Mouse (Mus musculus): ENCODE data around the gene Crabp2. TPM values are rescaled to one million over a fixed set of nuclear protein-coding genes. Genes with fewer than 3 reads are reported as not detected.

Gene Crabp2
- polyA plus RNA-seq, 1 experiment = 0.88 TPM

DNA sequence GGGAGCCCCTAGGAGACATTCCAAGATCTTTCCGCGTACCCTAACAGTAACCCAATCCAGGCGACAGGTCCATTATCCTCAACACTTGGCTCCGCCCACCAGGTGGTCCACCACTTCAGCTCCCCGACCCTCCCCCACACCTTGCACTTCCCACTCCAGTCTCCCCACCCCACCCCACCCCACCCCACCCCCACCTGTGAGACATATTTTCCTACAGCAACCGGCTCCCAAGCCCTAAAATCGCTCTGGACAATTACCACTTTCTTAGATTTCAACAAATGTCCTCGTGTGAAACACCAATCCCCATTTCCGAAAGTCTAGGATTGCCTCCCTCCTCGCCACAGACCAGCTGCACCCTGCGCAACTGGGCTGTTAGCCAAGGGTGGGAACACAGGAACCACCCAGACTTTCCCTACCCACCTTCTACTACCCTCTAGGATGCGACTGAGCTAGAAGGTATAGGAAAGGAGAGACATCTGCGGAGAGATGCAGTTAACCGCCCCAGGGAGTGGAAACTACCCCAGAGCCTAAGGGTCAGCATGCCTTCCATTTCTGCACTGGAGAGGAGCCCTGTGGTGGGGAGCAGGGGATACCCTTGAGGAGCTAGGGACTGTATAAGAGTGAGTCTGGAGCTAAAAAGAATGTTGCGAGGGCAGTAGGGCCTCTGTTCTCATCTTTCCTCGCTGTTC is 944 bp downstream of the Crabp2 start:
- WGBS = 39% methylated on average over 16 of the region's 16 CpGs
- no peak overlapping the region for H3K27ac ChIP-seq (ENCODE audit: insufficient read depth, low read depth, low read length)
- TF ChIP-seq POLR2A (IDR thresholded peaks at IDR 0.05; ENCODE audit: low read depth, low read length) (no peak), CTCF (conservative IDR thresholded peaks at IDR 0.05; ENCODE audit: insufficient read depth, insufficient read length, low read depth, low read length) (no peak)
- no peaks in the 10 kb centered on the region for H3K4me1 ChIP-seq (ENCODE audit: control insufficient read depth, insufficient read depth, low read length)
- no peaks in the 10 kb centered on the region for H3K36me3 ChIP-seq (ENCODE audit: control insufficient read depth, insufficient read depth, low read length)
- DNase-seq = no peak
- H3K27me3 ChIP-seq (replicated peaks; ENCODE audit: control insufficient read depth, insufficient read depth, low read length) = peaks cover 2% of the 10 kb centered on the region; the same call in 1 of the 2 replicates
- H3K4me3 ChIP-seq (ENCODE audit: insufficient read depth, low read depth, low read length) = no peak overlapping the region

DNA sequence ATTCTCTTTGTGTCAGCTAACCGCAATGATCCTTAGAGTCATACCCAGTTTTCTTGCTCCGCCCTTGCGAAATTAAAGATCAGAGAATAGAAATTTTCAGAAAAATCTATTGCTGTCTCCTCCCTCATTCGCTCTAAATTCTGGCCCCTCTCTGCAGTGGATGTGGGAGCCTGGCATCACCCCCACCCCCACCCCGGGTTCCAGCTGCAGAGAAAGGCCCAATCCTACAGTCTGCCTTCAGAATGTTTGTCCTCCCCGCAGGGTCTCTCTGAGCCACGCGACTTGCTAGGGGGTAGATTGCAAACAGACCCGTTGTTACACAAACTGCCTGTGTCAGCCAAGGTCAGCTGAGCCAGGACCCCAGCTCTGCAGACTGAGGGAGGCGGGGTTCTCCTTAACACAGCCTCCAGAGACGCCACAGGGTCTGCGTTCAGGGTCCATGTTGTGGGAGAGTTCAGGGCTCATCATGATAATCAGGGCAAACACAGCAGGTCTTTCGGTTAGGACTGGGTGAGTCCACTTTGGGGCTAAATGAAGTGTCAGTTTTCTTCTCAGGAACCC is 1.6 kb downstream of the Crabp2 start:
- Histone ChIP-seq H3K27ac (ENCODE audit: insufficient read depth, low read depth, low read length) (no peak overlapping the region), H3K4me3 (ENCODE audit: insufficient read depth, low read depth, low read length) (no peak overlapping the region), H3K36me3 (ENCODE audit: control insufficient read depth, insufficient read depth, low read length) (no peaks in the 10 kb centered on the region), H3K27me3 (replicated peaks; ENCODE audit: control insufficient read depth, insufficient read depth, low read length) (peaks cover 2% of the 10 kb centered on the region; the same call in 1 of the 2 replicates), H3K4me1 (ENCODE audit: control insufficient read depth, insufficient read depth, low read length) (no peaks in the 10 kb centered on the region)
- 46% methylated on average over 13 of the region's 13 CpGs for WGBS
- no peak for DNase-seq
- TF ChIP-seq CTCF (conservative IDR thresholded peaks at IDR 0.05; ENCODE audit: insufficient read depth, insufficient read length, low read depth, low read length) (no peak), POLR2A (IDR thresholded peaks at IDR 0.05; ENCODE audit: low read depth, low read length) (no peak)

DNA sequence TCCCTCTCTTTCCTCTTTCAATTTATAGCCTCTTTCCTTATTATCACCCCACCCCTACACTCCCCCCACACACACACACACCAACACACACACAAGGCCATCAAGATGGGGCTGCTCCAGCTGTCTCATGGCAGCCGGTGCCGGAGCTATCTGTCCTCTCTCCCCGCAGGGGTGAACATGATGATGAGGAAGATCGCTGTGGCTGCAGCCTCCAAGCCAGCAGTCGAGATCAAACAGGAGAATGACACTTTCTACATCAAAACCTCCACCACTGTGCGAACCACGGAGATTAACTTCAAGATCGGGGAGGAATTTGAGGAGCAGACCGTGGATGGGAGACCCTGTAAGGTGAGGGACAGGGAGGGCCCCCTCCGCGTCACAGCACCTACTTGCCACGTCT is 3.5 kb downstream of the Crabp2 start:
- TF ChIP-seq POLR2A (IDR thresholded peaks at IDR 0.05; ENCODE audit: low read depth, low read length) = no peak
- TF ChIP-seq CTCF (conservative IDR thresholded peaks at IDR 0.05; ENCODE audit: insufficient read depth, insufficient read length, low read depth, low read length) = no peak
- no peak overlapping the region for H3K27ac ChIP-seq (ENCODE audit: insufficient read depth, low read depth, low read length)
- no peak for DNase-seq
- H3K4me1 ChIP-seq (ENCODE audit: control insufficient read depth, insufficient read depth, low read length) = no peaks in the 10 kb centered on the region
- H3K27me3 ChIP-seq (replicated peaks; ENCODE audit: control insufficient read depth, insufficient read depth, low read length) = peaks cover 2% of the 10 kb centered on the region; the same call in 1 of the 2 replicates
- 42% methylated on average over 12 of the region's 12 CpGs for WGBS
- no peaks in the 10 kb centered on the region for H3K36me3 ChIP-seq (ENCODE audit: control insufficient read depth, insufficient read depth, low read length)
- H3K4me3 ChIP-seq (ENCODE audit: insufficient read depth, low read depth, low read length) = 0 out of 2 replicates have a peak overlapping the region, but pooled peaks have one; percentile 15

DNA sequence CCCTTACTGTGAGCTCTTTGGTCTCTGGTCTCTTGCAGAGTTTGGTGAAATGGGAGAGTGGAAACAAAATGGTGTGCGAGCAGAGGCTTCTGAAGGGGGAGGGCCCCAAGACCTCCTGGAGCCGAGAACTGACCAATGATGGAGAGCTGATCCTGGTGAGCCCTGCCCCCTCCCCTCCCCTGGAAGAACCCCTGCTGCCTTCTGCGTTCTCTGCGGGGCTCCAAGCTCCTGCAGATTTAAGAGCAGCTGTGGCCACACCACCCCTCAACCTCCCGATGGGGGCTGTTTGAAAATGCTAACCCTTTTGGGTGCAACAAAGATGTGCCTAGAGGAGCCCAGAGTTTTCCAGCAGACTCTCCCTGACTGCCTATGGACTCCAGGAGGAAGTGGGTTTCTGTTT is 4.0 kb downstream of the Crabp2 start:
- no peak for DNase-seq
- Histone ChIP-seq H3K4me3 (ENCODE audit: insufficient read depth, low read depth, low read length) (0 out of 2 replicates have a peak overlapping the region, but pooled peaks have one; percentile 15), H3K36me3 (ENCODE audit: control insufficient read depth, insufficient read depth, low read length) (no peaks in the 10 kb centered on the region), H3K27me3 (replicated peaks; ENCODE audit: control insufficient read depth, insufficient read depth, low read length) (peaks cover 2% of the 10 kb centered on the region; the same call in 1 of the 2 replicates), H3K27ac (ENCODE audit: insufficient read depth, low read depth, low read length) (no peak overlapping the region), H3K4me1 (ENCODE audit: control insufficient read depth, insufficient read depth, low read length) (no peaks in the 10 kb centered on the region)
- 18% methylated on average over 5 of the region's 5 CpGs for WGBS
- no peak for TF ChIP-seq CTCF (conservative IDR thresholded peaks at IDR 0.05; ENCODE audit: insufficient read depth, insufficient read length, low read depth, low read length)
- TF ChIP-seq POLR2A (IDR thresholded peaks at IDR 0.05; ENCODE audit: low read depth, low read length) = no peak

DNA sequence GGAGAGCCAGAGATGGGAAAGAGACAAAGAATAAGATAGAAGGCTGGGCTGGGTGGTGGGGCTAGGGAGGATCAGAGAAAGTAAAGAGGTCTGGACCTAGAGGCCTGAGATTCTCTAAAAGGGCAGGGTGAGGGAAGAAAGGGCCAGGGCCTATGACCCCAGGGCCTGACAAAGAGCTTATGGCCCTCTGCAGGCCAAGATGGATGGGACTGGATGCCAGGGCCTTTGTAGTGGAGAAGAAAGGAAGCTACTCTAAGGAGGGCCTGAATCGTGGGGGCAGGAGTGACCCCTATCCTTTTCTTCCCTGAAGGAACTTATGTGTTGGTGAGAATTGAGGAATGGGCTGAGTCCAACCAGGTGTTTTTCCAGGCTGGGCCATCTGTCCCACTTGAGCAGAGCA is 9.6 kb downstream of the Crabp2 start:
- no peak overlapping the region for H3K27ac ChIP-seq (ENCODE audit: insufficient read depth, low read depth, low read length)
- no peak for DNase-seq
- H3K36me3 ChIP-seq (ENCODE audit: control insufficient read depth, insufficient read depth, low read length) = no peaks in the 10 kb centered on the region
- no peaks in the 10 kb centered on the region for H3K4me1 ChIP-seq (ENCODE audit: control insufficient read depth, insufficient read depth, low read length)
- 44% methylated on average over 1 of the region's 1 CpGs for WGBS
- no peaks in the 10 kb centered on the region for H3K27me3 ChIP-seq (replicated peaks; ENCODE audit: control insufficient read depth, insufficient read depth, low read length)
- H3K4me3 ChIP-seq (ENCODE audit: insufficient read depth, low read depth, low read length) = no peak overlapping the region
- TF ChIP-seq CTCF (conservative IDR thresholded peaks at IDR 0.05; ENCODE audit: insufficient read depth, insufficient read length, low read depth, low read length) (no peak), POLR2A (IDR thresholded peaks at IDR 0.05; ENCODE audit: low read depth, low read length) (no peak)

DNA sequence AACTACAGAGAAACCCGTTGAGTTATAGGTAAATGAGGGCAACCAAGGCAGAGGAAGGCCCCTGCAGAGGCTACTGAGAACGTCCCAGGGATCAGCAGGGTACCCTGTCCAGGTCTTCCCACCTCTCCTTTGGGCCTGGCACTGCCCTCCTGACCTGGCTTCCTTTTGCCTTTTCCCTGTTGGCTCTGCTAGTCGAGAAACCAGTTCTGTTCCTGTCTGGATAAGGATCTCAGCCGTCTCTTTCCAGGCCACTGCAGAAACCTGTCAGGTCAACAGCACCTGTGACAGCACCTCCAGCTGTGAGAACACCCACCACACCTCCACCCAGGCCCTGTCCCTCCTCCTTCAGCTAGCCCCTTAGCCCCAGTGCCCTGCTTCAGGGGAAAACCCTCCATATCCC is 10.0 kb downstream of the Crabp2 start:
- Histone ChIP-seq H3K27me3 (replicated peaks; ENCODE audit: control insufficient read depth, insufficient read depth, low read length) (no peaks in the 10 kb centered on the region), H3K27ac (ENCODE audit: insufficient read depth, low read depth, low read length) (no peak overlapping the region), H3K36me3 (ENCODE audit: control insufficient read depth, insufficient read depth, low read length) (no peaks in the 10 kb centered on the region), H3K4me1 (ENCODE audit: control insufficient read depth, insufficient read depth, low read length) (no peaks in the 10 kb centered on the region), H3K4me3 (ENCODE audit: insufficient read depth, low read depth, low read length) (no peak overlapping the region)
- peak; percentile 30 for DNase-seq
- 57% methylated on average over 4 of the region's 4 CpGs for WGBS
- no peak for TF ChIP-seq CTCF (conservative IDR thresholded peaks at IDR 0.05; ENCODE audit: insufficient read depth, insufficient read length, low read depth, low read length)
- TF ChIP-seq POLR2A (IDR thresholded peaks at IDR 0.05; ENCODE audit: low read depth, low read length) = no peak

DNA sequence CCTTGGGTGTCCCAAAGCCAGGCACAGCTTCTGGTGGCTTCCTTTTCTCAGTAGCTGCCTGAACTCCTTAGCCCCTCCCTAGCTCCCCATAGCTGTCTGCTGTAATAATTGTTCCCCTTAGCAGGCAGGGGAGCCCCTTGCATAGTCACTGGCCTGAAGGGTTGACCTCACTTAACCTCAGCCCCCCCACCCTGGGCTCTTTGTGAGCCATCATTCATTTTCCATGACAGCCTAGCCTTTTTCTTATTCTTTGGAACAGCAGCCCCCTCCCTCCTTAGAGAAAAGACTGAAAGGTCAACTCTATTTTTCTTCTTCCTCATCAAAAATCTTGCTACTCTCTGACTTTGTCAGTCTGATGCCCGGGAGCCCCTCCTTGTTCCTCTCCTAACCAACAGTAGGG is 10.5 kb downstream of the Crabp2 start:
- no peak overlapping the region for H3K27ac ChIP-seq (ENCODE audit: insufficient read depth, low read depth, low read length)
- WGBS = 69% methylated on average over 1 of the region's 1 CpGs

More for the DNA sequence above, 10.5 kb downstream of the Crabp2 start:
- no peaks in the 10 kb centered on the region for H3K36me3 ChIP-seq (ENCODE audit: control insufficient read depth, insufficient read depth, low read length)
- no peaks in the 10 kb centered on the region for H3K27me3 ChIP-seq (replicated peaks; ENCODE audit: control insufficient read depth, insufficient read depth, low read length)
- no peaks in the 10 kb centered on the region for H3K4me1 ChIP-seq (ENCODE audit: control insufficient read depth, insufficient read depth, low read length)
- no peak for DNase-seq
- TF ChIP-seq CTCF (conservative IDR thresholded peaks at IDR 0.05; ENCODE audit: insufficient read depth, insufficient read length, low read depth, low read length) = no peak
- TF ChIP-seq POLR2A (IDR thresholded peaks at IDR 0.05; ENCODE audit: low read depth, low read length) = no peak
- H3K4me3 ChIP-seq (ENCODE audit: insufficient read depth, low read depth, low read length) = no peak overlapping the region

Measured in kidney, adult 2 months (tissue).